Mouse (Mus musculus) small intestine, adult 2 months (tissue): Measurements from ENCODE around the gene Mapkapk3. TPM values are rescaled to one million over a fixed set of nuclear protein-coding genes. Genes with fewer than 3 reads are reported as not detected.
A peak's percentile ranks its signal among the peaks of the same experiment; 100 is the strongest.

Experiments
- H3K27ac ChIP-seq: fragments of 200-500 bp; 2 replicates; pipeline ENCODE4 v1.5.1; 2012; ENCODE audit warnings: low read depth, low read length, control low read depth, inconsistent platforms; ENCODE audit not compliant: insufficient read depth
- H3K27me3 ChIP-seq: fragments of 200-500 bp; 2 replicates; pipeline ENCODE4 v1.6.1; 2012; ENCODE audit warnings: mild to moderate bottlenecking, moderate library complexity, low read length, inconsistent platforms; ENCODE audit not compliant: control insufficient read depth, insufficient read depth
- H3K36me3 ChIP-seq: fragments of 200-500 bp; 2 replicates; pipeline ENCODE4 v1.6.1; 2012; ENCODE audit warnings: mild to moderate bottlenecking, low read length, control low read depth, inconsistent platforms; ENCODE audit not compliant: control insufficient read depth, insufficient read depth
- H3K4me1 ChIP-seq: fragments of 200-500 bp; 2 replicates; pipeline ENCODE4 v1.6.1; 2012; ENCODE audit warnings: low read length, inconsistent platforms, mixed read lengths; ENCODE audit not compliant: control insufficient read depth, insufficient read depth, insufficient read length
- H3K4me3 ChIP-seq: fragments of 200-500 bp; 2 replicates; pipeline ENCODE4 v1.5.1; 2012; ENCODE audit warnings: low read depth, mild to moderate bottlenecking, control low read depth, inconsistent platforms, low read length, moderate library complexity
- CTCF ChIP-seq: fragments of 200-500 bp; IDR thresholded peaks from 2 replicates; pipeline ENCODE4 v1.5.1; 2012; ENCODE audit warnings: low read depth, mild to moderate bottlenecking, control low read depth, inconsistent platforms, low read length, moderate library complexity, mixed read lengths; ENCODE audit not compliant: insufficient replicate concordance, insufficient read length; ENCODE audit errors: extremely low read depth
- POLR2A ChIP-seq: fragments of 200-500 bp; IDR thresholded peaks from 2 replicates; pipeline ENCODE4 v1.6.1; 2012; ENCODE audit warnings: low read depth, mild to moderate bottlenecking, control low read depth, inconsistent platforms, low read length, moderate library complexity
- WGBS: fragments of 180-500 bp; shearing (Covaris S2); methylation state at CpG from one replicate; pipeline ENCODE4 v1.1.7; 2018; 5-methylcytosine and 5-hydroxymethylcytosine counted together
- polyA plus RNA-seq: library from polyadenylated mRNA; depleted of rRNA; stranded (reverse); fragments of >200 nt; gene quantifications from 2 replicates; pipeline ENCODE4 v1.2.3, GENCODE M21; 2012

Gene Mapkapk3
- polyA plus RNA-seq, 1 experiment: 25.7 TPM

- Histone ChIP-seq H3K36me3 (no peaks in the 10 kb centered on the region), H3K4me1 (peaks cover 18% of the 10 kb centered on the region), H3K27me3 (no peaks in the 10 kb centered on the region), H3K4me3 (no peak overlapping the region), H3K27ac (no peak overlapping the region)
- WGBS: 26% methylated on average over 2 of the region's 2 CpGs
- TF ChIP-seq POLR2A (no peak), CTCF (no peak)
These were observed 26.1 kb upstream of the Mapkapk3 start for GRCm38 (mm10) chr9:107315791-107316190.

- no peaks in the 10 kb centered on the region for H3K36me3 ChIP-seq
- peaks cover 15% of the 10 kb centered on the region for H3K4me1 ChIP-seq
- H3K27me3 ChIP-seq: no peaks in the 10 kb centered on the region
- H3K4me3 ChIP-seq: no peak overlapping the region
- TF ChIP-seq CTCF (no peak), POLR2A (no peak)
- WGBS: 89% methylated on average over 3 of the region's 3 CpGs
- H3K27ac ChIP-seq: no peak overlapping the region
These were observed 24.2 kb upstream of the Mapkapk3 start for GRCm38 (mm10) chr9:107313926-107314325.

GRCm38 (mm10) chr9:107312811-107313584 lies 23.3 kb upstream of the Mapkapk3 start:
- Histone ChIP-seq H3K27ac (peak overlapping the region; percentile 71), H3K4me3 (no peak overlapping the region), H3K27me3 (no peaks in the 10 kb centered on the region), H3K36me3 (no peaks in the 10 kb centered on the region), H3K4me1 (peaks cover 22% of the 10 kb centered on the region)
- 27% methylated on average over 10 of the region's 10 CpGs for WGBS
- no peak for TF ChIP-seq POLR2A
- TF ChIP-seq CTCF: no peak

GRCm38 (mm10) chr9:107309600-107309999 lies 19.9 kb upstream of the Mapkapk3 start:
- Histone ChIP-seq H3K36me3 (no peaks in the 10 kb centered on the region), H3K27ac (no peak overlapping the region), H3K4me1 (peaks cover 50% of the 10 kb centered on the region), H3K27me3 (no peaks in the 10 kb centered on the region), H3K4me3 (no peak overlapping the region)
- TF ChIP-seq CTCF: no peak
- TF ChIP-seq POLR2A: no peak
- 82% methylated on average over 5 of the region's 5 CpGs for WGBS

GRCm38 (mm10) chr9:107309171-107309570 lies 19.5 kb upstream of the Mapkapk3 start:
- H3K4me3 ChIP-seq: no peak overlapping the region
- H3K4me1 ChIP-seq: peaks cover 50% of the 10 kb centered on the region
- no peaks in the 10 kb centered on the region for H3K36me3 ChIP-seq
- no peak overlapping the region for H3K27ac ChIP-seq
- no peak for TF ChIP-seq CTCF
- no peak for TF ChIP-seq POLR2A
- H3K27me3 ChIP-seq: no peaks in the 10 kb centered on the region
- WGBS: 82% methylated on average over 9 of the region's 9 CpGs

- WGBS: 81% methylated on average over 9 of the region's 9 CpGs
- Histone ChIP-seq H3K27ac (no peak overlapping the region), H3K4me3 (no peak overlapping the region), H3K36me3 (no peaks in the 10 kb centered on the region), H3K27me3 (no peaks in the 10 kb centered on the region), H3K4me1 (peaks cover 50% of the 10 kb centered on the region)
- TF ChIP-seq POLR2A: no peak
- no peak for TF ChIP-seq CTCF
These were observed 18.8 kb upstream of the Mapkapk3 start for GRCm38 (mm10) chr9:107308346-107309000.

GRCm38 (mm10) chr9:107307886-107308285 lies 18.2 kb upstream of the Mapkapk3 start:
- Histone ChIP-seq H3K27ac (peak overlapping the region; percentile 6; the same call in 1 of the 2 replicates), H3K27me3 (no peaks in the 10 kb centered on the region), H3K36me3 (no peaks in the 10 kb centered on the region), H3K4me1 (peaks cover 45% of the 10 kb centered on the region), H3K4me3 (no peak overlapping the region)
- TF ChIP-seq CTCF: no peak
- no peak for TF ChIP-seq POLR2A
- WGBS: 10% methylated on average over 12 of the region's 12 CpGs
